Mouse (Mus musculus) frontal cortex, postnatal 25 days (tissue): Measurements from ENCODE around the gene Znhit2.
"Not testable (repeated sequence)": the region's sequence is repeated elsewhere in the genome, so short reads cannot be mapped to it uniquely, and the experiment has no call there.

Experiments used
- DNase-seq, 2 experiments: peaks; one replicate each; pipeline ENCODE4 v3.0.0; 2022; ENCODE audit warnings: low spot score in 2 of 2

The Znhit2 gene

GRCm38 (mm10) chr19:6061021-6061533 is at the start of gene Znhit2:
TSS of gene Znhit2 (plus strand) at chr19:6061192.
- peak; percentile 84 to 90 for DNase-seq

- no peak for DNase-seq
Observed at GRCm38 (mm10) chr19:6013691-6014090, 47.3 kb upstream of the Znhit2 start.

- DNase-seq = no peak
Observed at GRCm38 (mm10) chr19:6014991-6015510, 45.9 kb upstream of the Znhit2 start.

GRCm38 (mm10) chr19:6015511-6016315 is 45.3 kb upstream of the Znhit2 start, which contains the start of gene Capn1:
TSS of gene Capn1 (minus strand) at chr19:6015897.
- DNase-seq = peak; percentile 36 to 41

GRCm38 (mm10) chr19:6016532-6016931 is 44.5 kb upstream of the Znhit2 start:
- no peak for DNase-seq

- peak; percentile 76 to 80 for DNase-seq
Observed at GRCm38 (mm10) chr19:6018142-6019089, 42.6 kb upstream of the Znhit2 start.

- DNase-seq = no peak
Observed at GRCm38 (mm10) chr19:6020276-6020675, 40.7 kb upstream of the Znhit2 start.

- DNase-seq = no peak
Observed at GRCm38 (mm10) chr19:6023059-6023458, 37.9 kb upstream of the Znhit2 start.

GRCm38 (mm10) chr19:6023930-6024329 is 37.1 kb upstream of the Znhit2 start:
- no peak for DNase-seq

- DNase-seq = no peak
Observed at GRCm38 (mm10) chr19:6028991-6029390, 32.0 kb upstream of the Znhit2 start.

GRCm38 (mm10) chr19:6029426-6029825 is 31.6 kb upstream of the Znhit2 start:
- no peak for DNase-seq

- DNase-seq = no peak
Observed at GRCm38 (mm10) chr19:6030520-6031280, 30.3 kb upstream of the Znhit2 start.

GRCm38 (mm10) chr19:6035966-6036585 is 24.9 kb upstream of the Znhit2 start:
- no peak for DNase-seq

- no peak for DNase-seq
Observed at GRCm38 (mm10) chr19:6037695-6038094, 23.3 kb upstream of the Znhit2 start.

- no peak for DNase-seq
Observed at GRCm38 (mm10) chr19:6038326-6038725, 22.7 kb upstream of the Znhit2 start.

GRCm38 (mm10) chr19:6040002-6040401 is 21.0 kb upstream of the Znhit2 start:
- DNase-seq = no peak

- no peak for DNase-seq
Observed at GRCm38 (mm10) chr19:6042293-6042692, 18.7 kb upstream of the Znhit2 start.

- DNase-seq = not testable (repeated sequence)
Observed at GRCm38 (mm10) chr19:6044102-6044501, 16.9 kb upstream of the Znhit2 start.

GRCm38 (mm10) chr19:6045366-6046293 is 15.4 kb upstream of the Znhit2 start:
- DNase-seq = no peak
